Mouse (Mus musculus): ENCODE measurements around the gene Ninj2. TPM values are rescaled to one million over a fixed set of nuclear protein-coding genes. Genes with fewer than 3 reads are reported as not detected.
"Not testable (repeated sequence)": the region's sequence is repeated elsewhere in the genome, so short reads cannot be mapped to it uniquely, and the experiment has no call there.

The Ninj2 gene
- polyA plus RNA-seq, 1 experiment = not detected

DNA sequence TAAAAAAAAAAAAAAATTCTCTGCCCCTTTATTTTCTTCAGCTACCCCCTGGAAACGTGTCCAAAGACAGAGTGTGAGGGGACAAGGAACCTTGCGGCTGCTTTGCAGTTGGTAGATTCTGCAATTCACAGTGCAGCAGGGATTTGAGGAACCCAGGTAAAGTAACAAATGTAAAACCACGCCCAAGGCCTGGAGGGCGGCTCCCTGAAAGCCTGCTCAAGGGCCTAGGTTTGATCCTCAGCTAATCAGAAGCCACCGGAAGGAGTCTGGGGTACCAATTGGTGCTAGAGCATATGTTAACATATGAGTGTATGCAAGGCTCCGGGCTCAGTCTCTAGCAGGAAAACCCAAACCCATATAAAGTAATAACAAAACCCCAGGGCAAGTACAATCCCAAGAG is 9.7 kb upstream of the Ninj2 start:
- no peak overlapping the region for H3K4me3 ChIP-seq (ENCODE audit: insufficient read depth, poor library complexity, severe bottlenecking)
- no peak overlapping the region for H3ac ChIP-seq (ENCODE audit: control insufficient read depth, insufficient read length, low read depth)
- no peaks in the 10 kb centered on the region for H3K79me3 ChIP-seq (ENCODE audit: low read depth)
- no peaks in the 10 kb centered on the region for H3K79me2 ChIP-seq (ENCODE audit: control insufficient read depth, insufficient read depth)
- no peak for TF ChIP-seq CTCF (IDR thresholded peaks at IDR 0.05; ENCODE audit: control insufficient read depth, insufficient read depth, insufficient read length)
- H3K36me3 ChIP-seq (ENCODE audit: control insufficient read depth, insufficient read depth) = no peaks in the 10 kb centered on the region
- H3K27me3 ChIP-seq (ENCODE audit: control insufficient read depth, insufficient read depth, insufficient read length) = no peaks in the 10 kb centered on the region

DNA sequence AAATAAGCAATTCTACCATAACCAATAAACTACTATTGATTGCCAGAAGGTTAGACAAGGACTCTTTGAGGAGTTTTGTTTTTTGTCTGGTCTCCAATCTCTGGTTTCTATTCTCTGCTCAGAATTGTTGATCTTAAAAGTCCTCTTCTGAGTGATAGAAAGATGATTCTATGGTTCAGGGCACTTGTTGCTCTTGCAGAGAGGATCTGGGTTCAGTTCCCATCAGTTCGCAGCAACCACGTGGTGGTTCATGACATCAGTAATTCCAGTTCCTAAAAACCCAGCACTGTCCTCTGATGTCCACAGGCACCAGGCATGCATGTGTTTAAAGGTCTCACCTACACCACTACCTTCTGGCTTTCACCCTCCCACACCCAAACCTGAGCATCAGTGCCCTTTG is 8.2 kb upstream of the Ninj2 start:
- Histone ChIP-seq H3K4me3 (ENCODE audit: insufficient read depth, poor library complexity, severe bottlenecking) (no peak overlapping the region), H3K27me3 (ENCODE audit: control insufficient read depth, insufficient read depth, insufficient read length) (no peaks in the 10 kb centered on the region), H3K36me3 (ENCODE audit: control insufficient read depth, insufficient read depth) (no peaks in the 10 kb centered on the region), H3ac (ENCODE audit: control insufficient read depth, insufficient read length, low read depth) (no peak overlapping the region), H3K79me2 (ENCODE audit: control insufficient read depth, insufficient read depth) (no peaks in the 10 kb centered on the region), H3K79me3 (ENCODE audit: low read depth) (no peaks in the 10 kb centered on the region)
- TF ChIP-seq CEBPB (IDR thresholded peaks at IDR 0.05; ENCODE audit: low read depth) = no peak
- TF ChIP-seq USF1 (IDR thresholded peaks at IDR 0.05; ENCODE audit: low read depth) = no peak
- TF ChIP-seq MAX (IDR thresholded peaks at IDR 0.05) = no peak

DNA sequence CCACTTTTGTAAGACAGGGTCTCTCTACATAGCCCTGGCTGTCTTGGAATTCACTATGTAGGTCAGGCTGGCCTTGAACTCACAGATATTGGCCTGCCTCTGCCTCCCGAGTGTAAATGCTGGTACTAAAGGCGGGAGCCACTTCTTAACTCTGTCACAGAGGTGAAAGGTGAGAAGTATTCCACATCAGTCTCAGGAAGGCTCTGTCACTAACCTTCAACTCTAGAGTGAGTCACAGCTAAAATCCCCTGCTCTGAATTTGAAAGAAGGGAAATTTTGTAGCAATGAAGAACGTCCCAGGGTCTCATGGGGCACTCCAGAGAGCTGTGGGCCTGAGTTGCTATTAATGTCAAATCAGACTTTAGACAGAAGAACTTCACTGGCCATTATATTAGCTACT is 7.3 kb upstream of the Ninj2 start:
- no peaks in the 10 kb centered on the region for H3K79me3 ChIP-seq (ENCODE audit: low read depth)
- no peaks in the 10 kb centered on the region for H3K27me3 ChIP-seq (ENCODE audit: control insufficient read depth, insufficient read depth, insufficient read length)
- TF ChIP-seq MAX (IDR thresholded peaks at IDR 0.05) (no peak), CTCF (IDR thresholded peaks at IDR 0.05; ENCODE audit: control insufficient read depth, insufficient read depth, insufficient read length) (no peak), FOSL1 (IDR thresholded peaks at IDR 0.05; ENCODE audit: insufficient read depth, low read length, poor library complexity, severe bottlenecking) (no peak), MYOD1 (IDR thresholded peaks at IDR 0.05; ENCODE audit: control insufficient read depth, insufficient read length, low read depth) (no peak), USF1 (IDR thresholded peaks at IDR 0.05; ENCODE audit: low read depth) (no peak), CEBPB (IDR thresholded peaks at IDR 0.05; ENCODE audit: low read depth) (no peak), MYOG (IDR thresholded peaks at IDR 0.05; ENCODE audit: control insufficient read depth, extremely low read depth, insufficient read length) (no peak)
- no peak overlapping the region for H3K4me3 ChIP-seq (ENCODE audit: insufficient read depth, poor library complexity, severe bottlenecking)
- no peaks in the 10 kb centered on the region for H3K79me2 ChIP-seq (ENCODE audit: control insufficient read depth, insufficient read depth)
- no peak overlapping the region for H3ac ChIP-seq (ENCODE audit: control insufficient read depth, insufficient read length, low read depth)
- no peaks in the 10 kb centered on the region for H3K36me3 ChIP-seq (ENCODE audit: control insufficient read depth, insufficient read depth)

DNA sequence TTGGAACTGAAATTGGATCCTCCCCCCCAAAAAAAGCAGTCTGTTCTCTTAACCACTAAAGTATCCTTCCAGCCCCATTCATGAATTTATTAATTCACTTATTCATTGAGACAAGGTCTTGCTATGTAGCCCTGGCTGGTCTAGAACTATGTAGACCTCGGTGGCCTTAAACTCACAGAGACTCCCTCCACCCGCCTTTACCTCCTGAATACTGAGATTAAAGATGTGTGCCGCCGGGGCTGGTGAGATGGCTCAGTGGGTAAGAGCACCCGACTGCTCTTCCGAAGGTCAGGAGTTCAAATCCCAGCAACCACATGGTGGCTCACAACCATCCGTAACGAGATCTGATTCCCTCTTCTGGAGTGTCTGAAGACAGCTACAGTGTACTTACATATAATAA is 6.1 kb upstream of the Ninj2 start:
- H3K79me3 ChIP-seq (ENCODE audit: low read depth); H3K27me3 ChIP-seq (ENCODE audit: control insufficient read depth, insufficient read depth, insufficient read length); H3K79me2 ChIP-seq (ENCODE audit: control insufficient read depth, insufficient read depth); H3K36me3 ChIP-seq (ENCODE audit: control insufficient read depth, insufficient read depth); H3K4me3 ChIP-seq (ENCODE audit: insufficient read depth, poor library complexity, severe bottlenecking); H3ac ChIP-seq (ENCODE audit: control insufficient read depth, insufficient read length, low read depth): not testable (repeated sequence)

DNA sequence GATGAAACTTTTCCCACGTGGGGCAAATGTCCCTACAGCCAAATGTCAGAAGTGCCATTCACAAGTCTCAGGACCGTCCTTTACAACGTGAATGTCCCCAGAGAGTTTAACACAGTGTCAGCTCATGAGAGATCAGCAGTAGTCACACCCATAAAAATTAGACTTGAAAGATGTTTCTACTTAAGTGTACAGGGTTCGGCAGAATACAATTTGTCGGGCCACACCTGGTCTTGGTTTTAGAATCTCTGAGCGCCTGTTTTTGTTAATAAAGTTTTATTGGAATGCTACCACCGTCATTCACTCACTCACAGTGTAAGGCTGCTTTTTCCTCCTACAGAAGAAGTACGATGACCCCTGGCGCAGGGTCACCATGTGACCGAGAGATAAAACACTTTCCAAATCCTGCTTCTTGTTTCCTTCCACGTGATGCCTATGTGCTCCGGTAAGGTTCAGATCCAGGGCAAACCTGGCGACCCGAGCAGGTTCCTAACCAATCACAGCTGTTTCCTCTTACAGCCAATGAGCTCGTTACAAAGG is 2.4 kb upstream of the Ninj2 start:
- H3K4me3 ChIP-seq (ENCODE audit: insufficient read depth, poor library complexity, severe bottlenecking) = no peak overlapping the region
- TF ChIP-seq MAX (IDR thresholded peaks at IDR 0.05) = no peak
- no peak for TF ChIP-seq MYOD1 (IDR thresholded peaks at IDR 0.05; ENCODE audit: control insufficient read depth, insufficient read length, low read depth)
- no peak for TF ChIP-seq FOSL1 (IDR thresholded peaks at IDR 0.05; ENCODE audit: insufficient read depth, low read length, poor library complexity, severe bottlenecking)
- no peak for TF ChIP-seq CTCF (IDR thresholded peaks at IDR 0.05; ENCODE audit: control insufficient read depth, insufficient read depth, insufficient read length)
- no peak for TF ChIP-seq USF1 (IDR thresholded peaks at IDR 0.05; ENCODE audit: low read depth)
- no peak for TF ChIP-seq MYOG (IDR thresholded peaks at IDR 0.05; ENCODE audit: control insufficient read depth, extremely low read depth, insufficient read length)
- no peak for TF ChIP-seq CEBPB (IDR thresholded peaks at IDR 0.05; ENCODE audit: low read depth)
- H3K79me3 ChIP-seq (ENCODE audit: low read depth) = no peaks in the 10 kb centered on the region
- no peak overlapping the region for H3ac ChIP-seq (ENCODE audit: control insufficient read depth, insufficient read length, low read depth)
- H3K27me3 ChIP-seq (ENCODE audit: control insufficient read depth, insufficient read depth, insufficient read length) = no peaks in the 10 kb centered on the region
- no peaks in the 10 kb centered on the region for H3K79me2 ChIP-seq (ENCODE audit: control insufficient read depth, insufficient read depth)
- H3K36me3 ChIP-seq (ENCODE audit: control insufficient read depth, insufficient read depth) = no peaks in the 10 kb centered on the region

DNA sequence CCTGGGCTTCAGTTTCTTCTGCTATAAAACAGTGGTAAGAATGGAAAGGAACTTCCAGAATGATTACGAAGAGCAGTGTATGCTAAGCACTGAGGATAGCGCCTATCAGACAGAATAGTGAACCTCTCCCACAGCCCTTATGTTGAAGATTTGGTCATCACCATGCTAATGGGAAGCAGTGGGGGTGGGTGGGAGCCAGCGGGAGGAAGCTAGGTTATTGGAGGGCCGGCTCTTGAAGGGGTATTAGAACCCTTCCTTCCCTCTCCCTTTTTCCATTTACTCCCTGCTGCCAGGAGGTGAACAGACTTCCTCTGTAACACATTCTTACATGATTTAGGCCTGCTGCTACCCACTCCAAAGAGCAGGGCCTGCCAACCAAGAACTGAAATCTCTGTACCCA is 1.2 kb upstream of the Ninj2 start:
- Histone ChIP-seq H3K79me3 (ENCODE audit: low read depth) (no peaks in the 10 kb centered on the region), H3K27me3 (ENCODE audit: control insufficient read depth, insufficient read depth, insufficient read length) (no peaks in the 10 kb centered on the region), H3K4me3 (ENCODE audit: insufficient read depth, poor library complexity, severe bottlenecking) (no peak overlapping the region), H3K36me3 (ENCODE audit: control insufficient read depth, insufficient read depth) (no peaks in the 10 kb centered on the region), H3K79me2 (ENCODE audit: control insufficient read depth, insufficient read depth) (no peaks in the 10 kb centered on the region), H3ac (ENCODE audit: control insufficient read depth, insufficient read length, low read depth) (no peak overlapping the region)
- TF ChIP-seq FOSL1 (IDR thresholded peaks at IDR 0.05; ENCODE audit: insufficient read depth, low read length, poor library complexity, severe bottlenecking) = no peak
